Mouse (Mus musculus): ENCODE data around the gene Klc3. TPM values are rescaled to one million over a fixed set of nuclear protein-coding genes. Genes with fewer than 3 reads are reported as not detected.

The Klc3 gene
- total RNA-seq (2021), result under 1 TPM; 0.25 to 0.38 TPM
- long read RNA-seq, experiment 1, partial matches to known transcripts, result 0 of 1 reads
- long read RNA-seq, experiment 1, other reads (novel, unspliced or antisense), result 1 of 1 reads
- long read RNA-seq, experiment 2, result 0 reads

- intact Hi-C loops (cut with DNase I), result loop anchor here (5.0 kb wide), 1 partner anchor 98 kb away; no protein-coding TSS in a partner anchor
- no peak for DNase-seq
Observed at GRCm38 (mm10) chr7:19403731-19404296, at the start of gene Klc3. Gene Klc3 (minus strand): TSS chr7:19404104.

- intact Hi-C loops (cut with DNase I), result no loop called here
- DNase-seq, result no peak
Observed at GRCm38 (mm10) chr7:19449165-19449564, 45.3 kb upstream of the Klc3 start.

GRCm38 (mm10) chr7:19447689-19448088, 43.8 kb upstream of the Klc3 start:
- no peak for DNase-seq
- intact Hi-C loops (cut with DNase I), result no loop called here

GRCm38 (mm10) chr7:19444801-19445200, 40.9 kb upstream of the Klc3 start:
- intact Hi-C loops (cut with DNase I), result loop anchor here (5.0 kb wide), 1 partner anchor 72 kb away; the partner anchor contains the start of gene Nkpd1

GRCm38 (mm10) chr7:19443344-19443743, 39.4 kb upstream of the Klc3 start:
- intact Hi-C loops (cut with DNase I), result loop anchor here (5.0 kb wide), 1 partner anchor 74 kb away; the partner anchor contains the start of gene Nkpd1
- peak; percentile 76 to 77 for DNase-seq

More at GRCm38 (mm10) chr7:19444801-19445200, 40.9 kb upstream of the Klc3 start:
- DNase-seq, result no peak

GRCm38 (mm10) chr7:19441448-19442091, 37.7 kb upstream of the Klc3 start:
- DNase-seq, result no peak
- intact Hi-C loops (cut with DNase I), result loop anchor here (5.0 kb wide), 1 partner anchor 76 kb away; the partner anchor contains the start of gene Nkpd1

GRCm38 (mm10) chr7:19437048-19437447, 33.1 kb upstream of the Klc3 start:
- intact Hi-C loops (cut with DNase I), result no loop called here
- DNase-seq, result no peak

- intact Hi-C loops (cut with DNase I), result no loop called here
Observed at GRCm38 (mm10) chr7:19436276-19436675, 32.4 kb upstream of the Klc3 start.

GRCm38 (mm10) chr7:19432475-19432874, 28.6 kb upstream of the Klc3 start:
- intact Hi-C loops (cut with DNase I), result no loop called here
- DNase-seq, result no peak

More at GRCm38 (mm10) chr7:19436276-19436675, 32.4 kb upstream of the Klc3 start:
- no peak for DNase-seq

- DNase-seq, result no peak
- intact Hi-C loops (cut with DNase I), result no loop called here
Observed at GRCm38 (mm10) chr7:19430402-19430801, 26.5 kb upstream of the Klc3 start.

- intact Hi-C loops (cut with DNase I), result no loop called here
- DNase-seq, result no peak
Observed at GRCm38 (mm10) chr7:19429726-19430125, 25.8 kb upstream of the Klc3 start.

- no peak for DNase-seq
- intact Hi-C loops (cut with DNase I), result no loop called here
Observed at GRCm38 (mm10) chr7:19427999-19428650, 24.2 kb upstream of the Klc3 start.

- intact Hi-C loops (cut with DNase I), result no loop called here
- no peak for DNase-seq
Observed at GRCm38 (mm10) chr7:19426888-19427287, 23.0 kb upstream of the Klc3 start.

GRCm38 (mm10) chr7:19426349-19426748, 22.4 kb upstream of the Klc3 start:
- intact Hi-C loops (cut with DNase I), result no loop called here
- DNase-seq, result no peak

GRCm38 (mm10) chr7:19424051-19424450, 20.1 kb upstream of the Klc3 start:
- peak in 1 of 2 experiments; percentile 39 for DNase-seq

GRCm38 (mm10) chr7:19423083-19423482, 19.2 kb upstream of the Klc3 start:
- peak in 1 of 2 experiments; percentile 47 for DNase-seq
- intact Hi-C loops (cut with DNase I), result no loop called here

More at GRCm38 (mm10) chr7:19424051-19424450, 20.1 kb upstream of the Klc3 start:
- intact Hi-C loops (cut with DNase I), result no loop called here

- intact Hi-C loops (cut with DNase I), result no loop called here
- DNase-seq, result peak; percentile 64 to 75
Observed at GRCm38 (mm10) chr7:19420821-19421636, 17.1 kb upstream of the Klc3 start.

- intact Hi-C loops (cut with DNase I), result no loop called here
- no peak for DNase-seq
Observed at GRCm38 (mm10) chr7:19420121-19420520, 16.2 kb upstream of the Klc3 start.

GRCm38 (mm10) chr7:19416590-19416989, 12.7 kb upstream of the Klc3 start:
- intact Hi-C loops (cut with DNase I), result no loop called here

GRCm38 (mm10) chr7:19413525-19413924, 9.6 kb upstream of the Klc3 start:
- intact Hi-C loops (cut with DNase I), result no loop called here

More at GRCm38 (mm10) chr7:19416590-19416989, 12.7 kb upstream of the Klc3 start:
- no peak for DNase-seq

More at GRCm38 (mm10) chr7:19413525-19413924, 9.6 kb upstream of the Klc3 start:
- DNase-seq, result no peak

Data from gastrocnemius, postnatal 36 days (tissue).